Mouse (Mus musculus): ENCODE data around the gene Lrch3. TPM values are rescaled to one million over a fixed set of nuclear protein-coding genes. Genes with fewer than 3 reads are reported as not detected.

Lrch3 gene
- polyA plus RNA-seq, 1 experiment = 9.0 TPM

DNA sequence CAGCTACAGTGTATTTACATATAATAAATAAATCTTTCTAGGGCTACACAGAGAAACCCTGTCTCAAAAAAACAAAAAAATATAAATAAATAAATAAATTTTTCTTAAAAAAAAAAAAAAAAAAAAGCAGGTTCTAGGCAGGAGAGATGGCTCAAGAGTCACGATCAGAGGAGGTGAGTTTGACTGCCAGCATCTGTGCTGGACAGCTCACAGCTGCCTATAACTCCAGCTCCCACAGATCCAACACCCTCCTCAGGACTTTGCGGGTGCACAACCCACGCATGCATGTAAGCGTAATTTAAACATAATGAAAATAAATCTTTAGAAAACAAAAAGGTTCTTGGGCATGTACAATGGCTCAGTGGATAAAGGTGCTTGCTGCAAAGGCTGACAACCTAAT is 122.1 kb downstream of the Lrch3 start:
- Histone ChIP-seq H3K36me3 (ENCODE audit: control insufficient read depth, insufficient read depth) (no peaks in the 10 kb centered on the region), H3K27me3 (ENCODE audit: control insufficient read depth, insufficient read depth, insufficient read length) (no peaks in the 10 kb centered on the region), H3K4me2 (ENCODE audit: low read depth) (no peak overlapping the region), H3ac (ENCODE audit: control insufficient read depth, insufficient read length) (no peak overlapping the region), H3K4me3 (no peak overlapping the region), H3K79me2 (ENCODE audit: control insufficient read depth, insufficient read depth) (no peaks in the 10 kb centered on the region)
- TF ChIP-seq MYOD1 (IDR thresholded peaks at IDR 0.05; ENCODE audit: control insufficient read depth in 1 of 3, insufficient read length in 2 of 3, low read depth in 2 of 3) (peak in 1 of 3 experiments; percentile 26), REST (IDR thresholded peaks at IDR 0.05; ENCODE audit: insufficient read depth, insufficient read length) (peak; percentile 65), MYOG (IDR thresholded peaks at IDR 0.05; ENCODE audit: control insufficient read depth in 1 of 3, insufficient read depth in 1 of 3, insufficient read length in 2 of 3, low read depth in 2 of 3) (no peak)

DNA sequence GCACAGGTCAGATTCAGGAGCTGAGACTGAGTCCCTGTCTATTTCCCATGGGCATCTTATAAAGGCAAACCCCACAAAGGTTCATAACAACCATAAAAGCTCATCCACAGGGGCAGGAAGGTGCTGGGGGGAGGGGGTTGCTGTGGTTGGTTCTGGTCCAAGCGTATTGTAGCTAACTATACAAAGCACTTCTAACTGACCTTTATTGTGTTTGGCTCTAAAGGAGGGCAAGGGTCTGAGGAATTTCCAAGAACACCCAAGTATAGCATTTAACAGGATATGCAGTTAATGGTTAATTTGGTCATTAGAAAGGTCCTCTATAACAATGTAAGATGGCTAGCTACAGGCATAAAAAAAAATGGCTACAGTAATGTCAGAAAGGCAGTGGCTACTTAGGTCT is 128.8 kb downstream of the Lrch3 start:
- H3K4me3 ChIP-seq = no peak overlapping the region
- no peak for TF ChIP-seq POLR2AphosphoS2 (IDR thresholded peaks at IDR 0.05; ENCODE audit: insufficient read length, low read depth)
- TF ChIP-seq TCF3 (IDR thresholded peaks at IDR 0.05; ENCODE audit: insufficient read length, low read depth) = no peak
- TF ChIP-seq SRF (IDR thresholded peaks at IDR 0.05; ENCODE audit: control insufficient read depth, insufficient read length, low read depth) = no peak
- H3K4me2 ChIP-seq (ENCODE audit: low read depth) = no peak overlapping the region
- H3K27me3 ChIP-seq (ENCODE audit: control insufficient read depth, insufficient read depth, insufficient read length) = no peaks in the 10 kb centered on the region
- H3K79me2 ChIP-seq (ENCODE audit: control insufficient read depth, insufficient read depth) = no peaks in the 10 kb centered on the region
- H3K36me3 ChIP-seq (ENCODE audit: control insufficient read depth, insufficient read depth) = no peaks in the 10 kb centered on the region
- H3ac ChIP-seq (ENCODE audit: control insufficient read depth, insufficient read length) = no peak overlapping the region

DNA sequence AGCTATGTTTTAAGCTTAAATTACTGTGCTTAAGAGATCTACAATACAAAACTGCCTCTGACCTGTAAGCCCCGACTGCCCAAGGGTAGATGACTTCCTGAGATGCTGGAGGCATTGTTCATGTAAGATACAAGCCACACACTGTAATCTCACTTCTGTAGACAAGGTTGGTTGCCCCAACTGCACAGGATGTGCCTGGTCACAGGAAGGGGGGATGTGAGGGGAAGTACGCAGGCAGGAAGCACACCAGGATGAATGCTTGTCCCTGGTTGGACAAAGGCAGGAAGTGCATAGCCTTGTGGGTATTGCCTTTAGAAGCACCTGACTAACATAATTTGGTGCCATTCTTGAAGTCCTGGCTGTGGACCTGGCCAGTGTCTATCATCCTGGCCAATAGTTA is 129.4 kb downstream of the Lrch3 start:
- H3ac ChIP-seq (ENCODE audit: control insufficient read depth, insufficient read length) = no peak overlapping the region
- H3K79me2 ChIP-seq (ENCODE audit: control insufficient read depth, insufficient read depth) = no peaks in the 10 kb centered on the region
- H3K36me3 ChIP-seq (ENCODE audit: control insufficient read depth, insufficient read depth) = no peaks in the 10 kb centered on the region
- H3K4me2 ChIP-seq (ENCODE audit: low read depth) = no peak overlapping the region
- no peak for TF ChIP-seq MAX (IDR thresholded peaks at IDR 0.05; ENCODE audit: low read depth)
- TF ChIP-seq REST (IDR thresholded peaks at IDR 0.05; ENCODE audit: insufficient read depth, insufficient read length) = no peak
- TF ChIP-seq CEBPB (IDR thresholded peaks at IDR 0.05; ENCODE audit: insufficient read depth, poor library complexity, severe bottlenecking) = no peak
- no peak for TF ChIP-seq SRF (IDR thresholded peaks at IDR 0.05; ENCODE audit: control insufficient read depth, insufficient read length, low read depth)
- no peak for TF ChIP-seq TCF12 (IDR thresholded peaks at IDR 0.05; ENCODE audit: insufficient read depth, poor library complexity, severe bottlenecking)
- no peak for TF ChIP-seq USF1 (IDR thresholded peaks at IDR 0.05; ENCODE audit: low read depth)
- no peak for TF ChIP-seq E2F4 (IDR thresholded peaks at IDR 0.05; ENCODE audit: insufficient read depth)
- TF ChIP-seq POLR2AphosphoS2 (IDR thresholded peaks at IDR 0.05; ENCODE audit: insufficient read length, low read depth) = no peak
- no peak for TF ChIP-seq MYOD1 (IDR thresholded peaks at IDR 0.05; ENCODE audit: control insufficient read depth in 1 of 3, insufficient read length in 2 of 3, low read depth in 2 of 3)
- no peak for TF ChIP-seq MYOG (IDR thresholded peaks at IDR 0.05; ENCODE audit: control insufficient read depth in 1 of 3, insufficient read depth in 1 of 3, insufficient read length in 2 of 3, low read depth in 2 of 3)
- TF ChIP-seq TCF3 (IDR thresholded peaks at IDR 0.05; ENCODE audit: insufficient read length, low read depth) = no peak
- TF ChIP-seq POLR2A (IDR thresholded peaks at IDR 0.05; ENCODE audit: insufficient read length, low read depth) = no peak
- no peak overlapping the region for H3K4me3 ChIP-seq
- no peaks in the 10 kb centered on the region for H3K27me3 ChIP-seq (ENCODE audit: control insufficient read depth, insufficient read depth, insufficient read length)

DNA sequence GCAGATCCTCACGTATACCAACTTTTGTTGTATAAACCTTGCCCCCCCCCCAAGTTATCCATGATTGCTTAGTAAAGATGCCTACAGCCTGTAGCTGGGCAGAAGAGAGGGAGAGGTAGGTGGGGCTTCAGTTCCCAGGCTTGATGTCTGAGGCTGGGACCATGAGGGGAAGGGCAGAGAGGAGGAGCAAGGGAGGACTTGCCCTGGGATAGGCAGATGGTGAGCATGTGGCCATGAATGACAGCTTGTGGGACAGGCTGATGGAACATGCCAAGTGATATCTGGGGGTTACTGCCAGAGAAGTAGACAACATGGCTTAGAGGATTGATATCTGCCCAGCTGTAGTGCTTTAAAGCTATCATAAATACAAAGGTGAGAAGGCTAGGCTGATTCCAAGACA is 134.1 kb downstream of the Lrch3 start:
- no peaks in the 10 kb centered on the region for H3K36me3 ChIP-seq (ENCODE audit: control insufficient read depth, insufficient read depth)
- no peaks in the 10 kb centered on the region for H3K27me3 ChIP-seq (ENCODE audit: control insufficient read depth, insufficient read depth, insufficient read length)
- H3K4me3 ChIP-seq = no peak overlapping the region
- no peak for TF ChIP-seq USF1 (IDR thresholded peaks at IDR 0.05; ENCODE audit: low read depth)
- TF ChIP-seq MYOD1 (IDR thresholded peaks at IDR 0.05; ENCODE audit: control insufficient read depth in 1 of 3, insufficient read length in 2 of 3, low read depth in 2 of 3) = no peak
- H3K4me2 ChIP-seq (ENCODE audit: low read depth) = no peak overlapping the region
- no peaks in the 10 kb centered on the region for H3K79me2 ChIP-seq (ENCODE audit: control insufficient read depth, insufficient read depth)
- no peak overlapping the region for H3ac ChIP-seq (ENCODE audit: control insufficient read depth, insufficient read length)

DNA sequence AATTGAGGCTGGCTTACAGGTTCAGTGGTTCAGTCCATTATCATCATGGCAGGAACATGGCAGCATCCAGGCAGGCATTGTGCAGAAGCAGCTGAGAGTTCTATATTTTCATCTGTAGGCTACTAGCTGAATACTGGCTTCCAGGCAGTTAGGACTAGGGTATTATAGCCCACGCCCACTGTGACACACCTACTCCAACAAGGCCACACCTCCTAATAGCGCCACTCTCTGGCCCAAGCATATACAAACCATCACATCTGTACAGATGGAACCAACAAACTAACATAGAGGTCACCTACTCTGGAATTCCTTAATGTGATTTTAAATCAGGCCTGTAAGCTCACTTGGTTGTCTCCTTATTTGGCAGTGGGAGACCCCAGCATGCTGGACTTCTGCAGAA is 134.8 kb downstream of the Lrch3 start:
- H3K4me3 ChIP-seq = no peak overlapping the region
- no peak for TF ChIP-seq MYOG (IDR thresholded peaks at IDR 0.05; ENCODE audit: control insufficient read depth in 1 of 3, insufficient read depth in 1 of 3, insufficient read length in 2 of 3, low read depth in 2 of 3)
- no peak for TF ChIP-seq MAX (IDR thresholded peaks at IDR 0.05; ENCODE audit: low read depth)
- no peak for TF ChIP-seq SRF (IDR thresholded peaks at IDR 0.05; ENCODE audit: control insufficient read depth, insufficient read length, low read depth)
- no peak for TF ChIP-seq TCF12 (IDR thresholded peaks at IDR 0.05; ENCODE audit: insufficient read depth, poor library complexity, severe bottlenecking)
- TF ChIP-seq E2F4 (IDR thresholded peaks at IDR 0.05; ENCODE audit: insufficient read depth) = no peak
- no peak for TF ChIP-seq POLR2A (IDR thresholded peaks at IDR 0.05; ENCODE audit: insufficient read length, low read depth)
- no peak for TF ChIP-seq MYOD1 (IDR thresholded peaks at IDR 0.05; ENCODE audit: control insufficient read depth in 1 of 3, insufficient read length in 2 of 3, low read depth in 2 of 3)
- TF ChIP-seq CEBPB (IDR thresholded peaks at IDR 0.05; ENCODE audit: insufficient read depth, poor library complexity, severe bottlenecking) = no peak
- no peak for TF ChIP-seq TCF3 (IDR thresholded peaks at IDR 0.05; ENCODE audit: insufficient read length, low read depth)
- TF ChIP-seq REST (IDR thresholded peaks at IDR 0.05; ENCODE audit: insufficient read depth, insufficient read length) = no peak
- no peak for TF ChIP-seq POLR2AphosphoS2 (IDR thresholded peaks at IDR 0.05; ENCODE audit: insufficient read length, low read depth)
- no peak for TF ChIP-seq USF1 (IDR thresholded peaks at IDR 0.05; ENCODE audit: low read depth)
- no peak overlapping the region for H3ac ChIP-seq (ENCODE audit: control insufficient read depth, insufficient read length)
- H3K27me3 ChIP-seq (ENCODE audit: control insufficient read depth, insufficient read depth, insufficient read length) = no peaks in the 10 kb centered on the region
- no peak overlapping the region for H3K4me2 ChIP-seq (ENCODE audit: low read depth)
- H3K79me2 ChIP-seq (ENCODE audit: control insufficient read depth, insufficient read depth) = no peaks in the 10 kb centered on the region
- H3K36me3 ChIP-seq (ENCODE audit: control insufficient read depth, insufficient read depth) = no peaks in the 10 kb centered on the region
